Mouse (Mus musculus) stomach, postnatal 0 days (tissue): Measurements from ENCODE around the gene Cfp. TPM values are rescaled to one million over a fixed set of nuclear protein-coding genes. Genes with fewer than 3 reads are reported as not detected.

Source experiments
- ATAC-seq: fragments of 200-750 bp; cut with Nextera tagmentation; 2 replicates; pipeline ENCODE4 v1.8.0; 2017; ENCODE audit not compliant: low FRiP score, low TSS enrichment
- DNase-seq: peaks from one replicate; pipeline ENCODE4 v3.0.0-alpha.2; 2016; ENCODE audit warnings: low spot score
- H3K27ac ChIP-seq: fragments of 300-500 bp; sonication (generic); replicated peaks from 2 replicates; pipeline ENCODE4 v1.5.1; 2014; ENCODE audit warnings: mild to moderate bottlenecking, control low read depth
- H3K27me3 ChIP-seq: fragments of 300-500 bp; sonication (generic); 2 replicates; pipeline ENCODE4 v1.6.1; 2014; ENCODE audit warnings: low read length; ENCODE audit not compliant: control insufficient read depth, insufficient read depth
- H3K36me3 ChIP-seq: fragments of 300-500 bp; sonication (generic); 2 replicates; pipeline ENCODE4 v1.6.1; 2014; ENCODE audit warnings: low read length, mixed read lengths; ENCODE audit not compliant: control insufficient read depth, insufficient read depth
- H3K4me1 ChIP-seq: fragments of 300-500 bp; sonication (generic); replicated peaks from 2 replicates; pipeline ENCODE4 v1.6.1; 2014; ENCODE audit warnings: antibody characterized with exemption; ENCODE audit not compliant: control insufficient read depth, insufficient read depth
- H3K4me2 ChIP-seq: fragments of 300-500 bp; sonication (generic); replicated peaks from 2 replicates; pipeline ENCODE4 v1.6.1; 2014; ENCODE audit warnings: low read depth, mild to moderate bottlenecking, control low read depth, moderate library complexity
- H3K4me3 ChIP-seq: fragments of 300-500 bp; sonication (generic); 2 replicates; pipeline ENCODE4 v1.5.1; 2014; ENCODE audit warnings: low read depth, low read length, control low read depth
- H3K9ac ChIP-seq: fragments of 300-500 bp; sonication (generic); 2 replicates; pipeline ENCODE4 v1.6.1; 2014; ENCODE audit warnings: mild to moderate bottlenecking, low read length, control low read depth, mixed read lengths
- H3K9me3 ChIP-seq: fragments of 300-500 bp; sonication (generic); 2 replicates; pipeline ENCODE4 v1.6.1; 2016; ENCODE audit warnings: low read length; ENCODE audit not compliant: control insufficient read depth
- CTCF ChIP-seq: IDR thresholded peaks from 2 replicates; pipeline ENCODE4 v1.5.1; 2016; ENCODE audit warnings: antibody characterized with exemption, low read depth, mild to moderate bottlenecking, moderate library complexity
- EP300 ChIP-seq: optimal IDR thresholded peaks from 2 replicates; pipeline ENCODE3; 2016; ENCODE audit warnings: antibody characterized with exemption
- WGBS: fragments of 180-500 bp; shearing (Covaris S2); extraction: QIAGEN DNeasy Blood & Tissue Kit; methylation state at CpG from one replicate; pipeline ENCODE4 v1.1.7; 2014; 5-methylcytosine and 5-hydroxymethylcytosine counted together
- polyA plus RNA-seq: library from polyadenylated mRNA; unstranded; fragments of >200 nt; fragmentation: Nextera tagmentation; extraction: Ambion mirVana; gene quantifications from 2 replicates; pipeline ENCODE4 v1.2.1, GENCODE M21; 2015

Gene Cfp
- polyA plus RNA-seq, 1 experiment from 2014 or later = 6.0 TPM

DNA sequence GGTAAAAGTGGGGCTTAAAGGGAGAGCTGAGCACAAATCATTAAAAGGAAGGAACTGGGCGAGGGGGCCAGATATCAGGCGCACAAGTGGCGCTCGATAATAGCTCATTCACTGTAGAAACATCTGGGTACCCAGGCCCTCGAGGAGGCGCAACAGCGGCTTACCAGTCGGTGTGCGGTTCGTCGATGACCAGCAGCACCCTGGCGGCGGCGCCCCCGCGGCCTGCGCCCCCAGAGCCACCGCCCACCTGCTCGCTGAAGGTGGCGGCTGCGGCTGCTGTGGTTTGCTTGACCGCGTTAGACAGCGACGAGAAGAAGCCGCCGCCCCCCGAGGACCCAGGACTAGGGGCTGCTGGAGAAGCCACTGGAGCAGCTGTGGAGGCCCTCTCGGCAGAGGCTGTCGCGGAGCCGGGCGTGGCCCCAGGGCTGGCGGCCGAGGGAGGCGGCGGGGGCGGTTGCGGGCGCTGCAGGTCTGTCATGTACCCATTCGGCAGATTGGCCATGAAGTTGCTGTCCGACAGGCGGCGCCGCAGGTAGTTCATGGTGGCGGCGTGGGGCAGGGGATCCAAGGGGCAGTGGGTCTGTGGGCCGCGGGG lies 11.0 kb downstream of the Cfp start:
- TF ChIP-seq EP300 (no peak), CTCF (no peak)
- no peaks in the 10 kb centered on the region for H3K36me3 ChIP-seq
- DNase-seq (peak; percentile 14), ATAC-seq (peak; percentile 69)
- no peak overlapping the region for H3K9ac ChIP-seq
- H3K4me1 ChIP-seq = no peaks in the 10 kb centered on the region
- H3K27ac ChIP-seq = no peak overlapping the region
- H3K4me3 ChIP-seq = peak overlapping the region; percentile 38
- 21% methylated on average over 35 of the region's 49 CpGs for WGBS
- no peaks in the 10 kb centered on the region for H3K27me3 ChIP-seq
- peak overlapping the region; percentile 63 for H3K4me2 ChIP-seq
- H3K9me3 ChIP-seq = no peaks in the 10 kb centered on the region

DNA sequence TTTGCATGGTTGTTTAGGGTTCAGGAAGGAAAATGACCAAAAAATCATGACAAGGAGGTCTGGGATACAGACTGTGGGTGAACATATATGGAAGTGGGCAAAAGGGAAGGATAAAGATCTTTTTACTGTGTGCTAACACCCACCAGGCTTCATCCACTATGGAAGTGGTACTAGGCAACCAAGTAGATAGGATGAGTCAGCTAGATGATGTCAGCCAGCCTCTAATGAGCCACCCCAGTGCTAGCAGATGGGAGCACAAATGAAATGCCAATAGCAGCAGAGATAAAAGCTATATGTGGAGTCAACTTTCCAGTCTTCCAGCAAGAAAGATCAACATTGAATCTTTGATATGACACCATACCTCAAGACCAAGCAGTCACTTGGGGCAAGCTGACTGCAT lies 16.3 kb downstream of the Cfp start:
- no peaks in the 10 kb centered on the region for H3K27me3 ChIP-seq
- no peak overlapping the region for H3K4me3 ChIP-seq
- no peak overlapping the region for H3K27ac ChIP-seq
- no peaks in the 10 kb centered on the region for H3K36me3 ChIP-seq
- no peaks in the 10 kb centered on the region for H3K9me3 ChIP-seq
- ATAC-seq = no peak
- no peaks in the 10 kb centered on the region for H3K4me1 ChIP-seq
- DNase-seq = no peak
- H3K4me2 ChIP-seq = no peak overlapping the region
- H3K9ac ChIP-seq = no peak overlapping the region
- TF ChIP-seq CTCF (no peak), EP300 (no peak)

DNA sequence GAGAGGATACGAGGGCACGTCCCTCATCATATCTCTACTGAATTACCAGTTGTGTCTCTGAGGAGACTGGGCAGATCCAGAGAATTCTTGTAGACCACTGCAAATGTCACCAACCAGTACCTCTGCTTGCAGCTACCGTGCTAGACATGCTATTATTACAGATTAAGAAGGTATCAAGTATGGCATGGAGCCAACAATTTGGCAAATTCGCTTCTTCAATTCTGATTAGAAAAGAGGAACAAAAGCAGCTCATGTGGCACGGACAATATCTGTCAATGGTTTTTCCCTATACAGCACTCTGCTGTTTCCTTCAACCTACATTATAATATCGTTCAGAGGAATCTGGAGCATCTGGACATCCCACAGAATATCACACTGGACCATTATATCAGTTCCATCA lies 17.6 kb downstream of the Cfp start:
- Histone ChIP-seq H3K4me3 (no peak overlapping the region), H3K27me3 (no peaks in the 10 kb centered on the region), H3K9ac (no peak overlapping the region), H3K4me1 (no peaks in the 10 kb centered on the region), H3K36me3 (no peaks in the 10 kb centered on the region), H3K9me3 (no peaks in the 10 kb centered on the region), H3K27ac (no peak overlapping the region), H3K4me2 (no peak overlapping the region)
- ATAC-seq (no peak), DNase-seq (no peak)
- WGBS = 78% methylated on average over 6 of the region's 6 CpGs
- TF ChIP-seq CTCF (no peak), EP300 (no peak)

DNA sequence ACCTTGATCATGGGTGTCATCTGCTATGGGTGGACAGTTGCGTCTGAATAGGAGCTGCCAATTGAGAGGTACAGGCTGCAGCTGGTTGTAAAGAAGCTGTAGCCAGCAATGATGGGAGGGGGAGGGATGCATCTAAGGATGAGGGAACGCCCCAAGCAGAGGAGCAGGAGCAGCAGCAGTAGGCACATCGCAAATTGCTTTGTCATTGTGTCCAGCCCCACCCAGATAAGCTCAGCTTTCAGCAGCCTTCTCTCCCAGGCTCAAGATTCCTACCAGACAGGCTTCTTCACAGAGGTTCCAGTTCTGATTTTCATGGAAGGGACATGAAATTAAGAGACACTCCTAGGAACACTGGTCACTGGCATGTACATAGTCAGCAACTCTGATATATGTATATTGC lies 21.3 kb downstream of the Cfp start:
- DNase-seq (no peak), ATAC-seq (no peak)
- no peak overlapping the region for H3K27ac ChIP-seq
- TF ChIP-seq CTCF (no peak), EP300 (no peak)
- WGBS = 30% methylated on average over 3 of the region's 3 CpGs
- no peaks in the 10 kb centered on the region for H3K36me3 ChIP-seq
- H3K4me3 ChIP-seq = no peak overlapping the region
- H3K9ac ChIP-seq = no peak overlapping the region
- no peaks in the 10 kb centered on the region for H3K27me3 ChIP-seq
- no peaks in the 10 kb centered on the region for H3K9me3 ChIP-seq
- H3K4me2 ChIP-seq = no peak overlapping the region
- H3K4me1 ChIP-seq = no peaks in the 10 kb centered on the region

Other genes starting within 250 kb of the Cfp start
- 47.3 and 53.5 TPM in 2 replicates for gene Cdk16, start 243.6 kb downstream of the Cfp start, polyA plus RNA-seq
- 3.8 and 4.2 TPM in 2 replicates for gene Usp11, start 227.6 kb downstream of the Cfp start, polyA plus RNA-seq
- 55.4 and 61.7 TPM in 2 replicates for gene Araf, start 133.7 kb downstream of the Cfp start, polyA plus RNA-seq
- 11.7 and 18.8 TPM in 2 replicates for gene Timp1, start 61.4 kb downstream of the Cfp start, polyA plus RNA-seq
- 1.1 and 1.7 TPM in 2 replicates for gene Syn1, start 10.6 kb downstream of the Cfp start, polyA plus RNA-seq
- gene Elk1, start 19.1 kb upstream of the Cfp start, polyA plus RNA-seq = 3.6 and 4.9 TPM in 2 replicates
- 57.0 and 62.9 TPM in 2 replicates for gene Uxt, start 30.5 kb upstream of the Cfp start, polyA plus RNA-seq
- gene Zfp182, start 130.8 kb upstream of the Cfp start, polyA plus RNA-seq = 2.8 TPM in 2 replicates
- not detected in 2 replicates for gene Spaca5, start 136.9 kb upstream of the Cfp start, polyA plus RNA-seq
- gene Zfp300, start 158.0 kb upstream of the Cfp start, polyA plus RNA-seq = 0.40 and 0.58 TPM in 2 replicates
- not detected in 2 replicates for gene Ssxa1, start 184.3 kb upstream of the Cfp start, polyA plus RNA-seq
- gene Gm21876, start 244.1 kb upstream of the Cfp start, polyA plus RNA-seq = not detected in 2 replicates